Mouse (Mus musculus): ENCODE results near the gene 3110040M04Rik.

GRCm38 (mm10) chr1:151232346-151232745, 28.4 kb downstream of the 3110040M04Rik start:
- no peak for TF ChIP-seq TAL1 (IDR thresholded peaks at IDR 0.05; ENCODE audit: low read length)
- TF ChIP-seq GATA1 (IDR thresholded peaks at IDR 0.05; ENCODE audit: low read length): no peak

All from erythroblast, embryonic 14.5 days (primary cell).